Mouse (Mus musculus): ENCODE results near the gene Ano6.

The Ano6 gene

DNA sequence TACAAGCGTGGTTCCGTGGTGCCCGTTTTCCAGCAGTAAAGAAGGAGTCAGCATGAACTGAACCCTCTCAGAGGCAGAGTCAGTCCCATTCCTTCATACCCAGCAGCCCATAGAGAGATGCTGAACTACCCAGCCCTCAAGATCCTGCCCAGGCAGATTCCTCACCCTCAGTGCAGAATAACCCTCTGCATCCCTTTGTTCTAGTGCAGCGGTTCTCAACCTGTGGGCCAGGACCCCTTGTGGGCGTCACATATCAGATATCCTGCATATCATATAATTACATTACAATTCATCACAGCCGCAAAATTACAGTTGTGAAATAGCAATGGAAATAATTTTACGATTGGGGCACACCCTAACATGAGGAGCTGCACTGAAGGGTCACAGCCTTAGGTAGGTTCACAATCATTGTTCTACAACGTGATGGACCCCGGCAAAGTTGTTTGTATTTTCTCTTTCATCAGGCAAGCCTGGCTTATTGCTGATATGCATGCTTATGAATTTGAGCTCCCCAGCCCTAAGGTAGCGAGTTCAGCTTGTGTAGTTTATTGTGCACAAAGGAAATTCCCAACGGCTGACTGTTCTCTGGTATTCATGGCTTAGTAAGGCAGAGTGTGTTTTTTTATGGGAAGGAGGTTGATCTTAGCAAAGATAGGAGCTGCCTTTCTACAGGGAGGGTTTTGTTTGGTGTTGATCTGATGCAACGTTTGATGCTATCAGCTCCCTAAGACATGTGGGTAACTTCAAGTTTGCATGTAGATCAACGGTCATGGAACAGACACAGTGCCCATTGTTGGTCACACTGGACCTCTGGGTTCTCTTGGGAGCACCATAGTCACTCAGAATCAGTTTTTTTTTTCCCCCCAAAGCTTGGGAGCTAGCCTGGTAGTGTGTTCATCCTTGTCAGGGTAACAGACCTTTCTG lies 33.0 kb downstream of the Ano6 start:
- no peak for TF ChIP-seq GATA4 (IDR thresholded peaks at IDR 0.05; ENCODE audit: insufficient replicate concordance, low read length)

DNA sequence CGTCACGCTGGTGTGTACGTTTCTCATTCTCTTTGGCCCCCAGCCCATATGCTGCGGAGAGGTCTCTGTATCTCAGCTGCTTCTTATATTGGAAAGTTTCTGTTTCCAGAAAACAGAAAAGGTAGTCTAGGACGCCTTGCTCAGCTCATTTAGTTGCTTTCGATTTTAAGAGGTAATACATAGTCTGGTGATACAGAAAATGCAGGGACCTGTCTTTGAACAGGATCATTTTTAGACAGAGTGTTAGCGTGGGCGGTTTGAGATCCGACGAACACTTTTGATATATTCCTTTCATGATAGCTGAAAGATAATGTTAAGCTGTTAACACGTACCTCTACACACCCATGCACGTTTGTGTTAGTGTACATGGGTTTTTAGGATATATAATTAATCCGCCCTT lies 35.9 kb downstream of the Ano6 start:
- no peak for TF ChIP-seq GATA4 (IDR thresholded peaks at IDR 0.05; ENCODE audit: insufficient replicate concordance, low read length)

DNA sequence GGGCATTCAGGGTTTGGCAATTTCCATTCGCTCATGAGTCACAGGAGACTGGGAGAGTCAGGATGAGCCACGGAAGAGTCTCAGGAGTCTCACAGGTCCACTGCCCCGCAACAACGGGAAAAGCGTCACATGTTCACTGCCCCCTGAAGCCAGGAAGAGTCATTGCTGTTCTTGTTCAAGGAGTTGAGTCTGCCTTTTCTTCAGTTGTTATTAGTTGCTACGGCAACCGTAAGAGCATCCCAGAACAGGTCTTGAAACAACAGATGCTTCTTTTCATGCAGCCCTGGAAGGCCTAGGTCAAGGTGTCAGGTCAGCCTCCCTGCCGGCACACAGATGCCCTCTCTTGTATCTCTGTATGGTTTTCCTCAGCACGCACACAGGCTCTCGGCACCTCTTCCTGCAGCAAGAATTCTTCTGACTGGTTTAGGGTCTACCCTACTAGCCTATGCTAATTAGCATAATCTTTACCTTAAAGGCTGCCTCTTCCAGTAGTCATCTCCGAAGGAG lies 36.9 kb downstream of the Ano6 start:
- TF ChIP-seq GATA4 (IDR thresholded peaks at IDR 0.05; ENCODE audit: insufficient replicate concordance, low read length), result no peak

DNA sequence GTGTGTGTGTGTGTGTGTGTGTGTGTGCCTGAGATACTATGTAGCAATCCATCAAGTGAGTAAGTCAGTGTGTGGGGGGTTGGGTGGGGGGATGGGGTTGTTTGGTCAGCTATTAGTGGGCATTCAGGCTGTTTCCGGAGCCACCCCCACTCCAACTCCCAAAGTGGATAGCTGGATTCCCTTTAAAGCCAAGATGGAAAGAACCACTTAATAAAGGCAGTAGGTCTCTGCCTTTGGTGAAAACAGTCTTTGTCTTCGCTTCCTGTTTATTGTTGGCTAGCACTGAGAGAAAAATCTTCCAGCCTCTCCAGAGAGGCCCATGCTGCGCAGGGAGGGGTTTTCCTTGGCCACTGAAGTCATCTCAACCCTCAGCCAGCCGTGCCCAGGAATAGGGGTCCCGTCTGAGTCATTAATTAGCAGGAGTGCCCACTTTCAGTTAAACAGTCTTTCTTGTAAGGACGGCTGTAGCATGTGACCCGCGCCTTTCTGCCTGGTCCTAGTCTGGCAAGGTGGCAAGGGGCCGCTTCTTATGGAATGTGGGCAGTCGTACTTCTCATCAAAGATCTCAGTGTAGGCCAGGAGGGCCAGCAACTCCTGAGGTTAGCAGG lies 38.1 kb downstream of the Ano6 start:
- TF ChIP-seq GATA4 (IDR thresholded peaks at IDR 0.05; ENCODE audit: insufficient replicate concordance, low read length), result no peak

DNA sequence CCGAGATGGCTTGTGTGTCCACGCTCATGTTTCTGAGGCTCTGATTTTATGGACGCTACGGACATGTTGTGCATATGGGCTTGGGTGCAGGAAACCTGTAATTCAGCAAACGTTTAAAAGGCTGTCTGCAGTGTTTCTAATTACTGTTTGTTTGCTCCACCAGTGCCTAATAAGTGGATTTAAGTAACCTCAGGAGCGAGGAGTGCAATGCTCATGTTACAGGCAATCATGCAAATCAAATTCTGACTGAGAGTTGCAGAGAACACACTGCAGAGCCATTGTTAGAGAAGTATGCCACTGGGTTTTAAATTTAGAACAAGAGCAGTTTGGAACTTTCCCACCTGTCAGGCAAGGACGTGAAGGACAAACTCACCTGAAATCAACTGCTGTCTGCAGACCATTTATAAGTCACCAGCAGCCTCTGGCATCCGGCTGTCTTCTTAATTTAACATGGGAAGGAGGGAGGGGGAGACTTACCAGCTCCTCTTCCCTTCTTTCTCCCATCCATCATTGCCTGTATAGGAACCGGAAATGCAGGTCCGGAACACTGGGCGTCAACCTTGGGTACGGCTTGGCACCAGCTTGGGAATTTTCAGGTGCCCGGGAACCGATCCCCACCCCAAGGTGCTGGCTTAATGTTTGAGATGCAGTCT lies 39.0 kb downstream of the Ano6 start:
- TF ChIP-seq GATA4 (IDR thresholded peaks at IDR 0.05; ENCODE audit: insufficient replicate concordance, low read length), result no peak

DNA sequence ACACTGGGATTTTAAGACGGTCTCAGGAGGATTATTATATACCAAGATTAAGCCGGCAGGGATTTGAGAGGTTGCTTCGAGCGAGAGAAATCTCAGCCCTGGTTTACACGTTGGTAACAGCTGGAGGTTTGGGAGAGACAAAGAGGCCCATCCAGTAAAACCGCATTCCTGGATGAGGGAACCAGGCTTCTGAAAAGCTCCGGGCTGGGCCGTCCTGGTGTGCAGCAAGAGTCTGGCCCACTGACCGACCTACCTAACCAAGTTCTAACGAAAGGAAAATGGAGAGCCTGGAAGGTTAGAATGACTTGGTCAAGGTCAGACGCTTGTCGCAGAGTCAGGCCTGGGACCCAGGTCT lies 39.5 kb downstream of the Ano6 start:
- TF ChIP-seq GATA4 (IDR thresholded peaks at IDR 0.05; ENCODE audit: insufficient replicate concordance, low read length), result no peak

DNA sequence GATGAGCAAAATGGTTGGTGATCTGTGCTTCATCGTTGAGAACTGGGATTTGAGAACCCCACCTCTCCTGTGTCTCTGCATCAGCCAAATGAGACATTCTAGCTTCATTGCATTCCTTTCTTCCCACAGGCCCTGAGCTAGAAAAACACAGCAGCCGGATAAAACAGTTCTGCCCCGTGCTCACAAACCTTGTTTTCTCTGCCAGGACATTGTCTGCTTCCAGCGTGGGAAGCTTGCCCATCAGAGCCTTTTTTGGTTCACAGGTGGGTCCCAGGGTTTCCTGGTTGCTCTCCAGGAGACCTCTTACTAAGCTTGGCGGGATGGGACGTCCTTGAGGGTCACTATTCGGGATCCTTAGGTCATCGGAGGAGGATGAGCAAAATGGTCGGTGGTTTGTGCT lies 42.6 kb downstream of the Ano6 start:
- TF ChIP-seq GATA4 (IDR thresholded peaks at IDR 0.05; ENCODE audit: insufficient replicate concordance, low read length), result no peak

DNA sequence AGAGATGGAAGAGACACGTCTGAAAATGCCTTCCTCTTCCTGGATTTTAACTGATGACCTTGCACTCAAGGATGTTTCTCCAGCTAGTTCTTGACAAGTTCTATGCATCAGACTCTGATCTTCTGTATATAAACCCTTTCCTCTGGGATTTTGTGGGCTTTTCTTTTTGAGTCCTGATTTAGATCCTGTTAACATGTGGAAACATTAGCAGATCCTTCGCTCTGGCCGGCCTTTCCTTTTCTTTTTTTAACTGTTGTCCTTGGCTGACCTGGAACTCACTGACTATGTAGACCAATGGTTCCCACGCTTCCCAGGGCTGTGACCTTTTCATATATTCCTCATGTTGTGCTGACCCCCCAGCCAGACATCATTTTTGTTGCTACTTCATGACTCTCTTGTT lies 45.4 kb downstream of the Ano6 start:
- no peak for TF ChIP-seq GATA4 (IDR thresholded peaks at IDR 0.05; ENCODE audit: insufficient replicate concordance, low read length)

DNA sequence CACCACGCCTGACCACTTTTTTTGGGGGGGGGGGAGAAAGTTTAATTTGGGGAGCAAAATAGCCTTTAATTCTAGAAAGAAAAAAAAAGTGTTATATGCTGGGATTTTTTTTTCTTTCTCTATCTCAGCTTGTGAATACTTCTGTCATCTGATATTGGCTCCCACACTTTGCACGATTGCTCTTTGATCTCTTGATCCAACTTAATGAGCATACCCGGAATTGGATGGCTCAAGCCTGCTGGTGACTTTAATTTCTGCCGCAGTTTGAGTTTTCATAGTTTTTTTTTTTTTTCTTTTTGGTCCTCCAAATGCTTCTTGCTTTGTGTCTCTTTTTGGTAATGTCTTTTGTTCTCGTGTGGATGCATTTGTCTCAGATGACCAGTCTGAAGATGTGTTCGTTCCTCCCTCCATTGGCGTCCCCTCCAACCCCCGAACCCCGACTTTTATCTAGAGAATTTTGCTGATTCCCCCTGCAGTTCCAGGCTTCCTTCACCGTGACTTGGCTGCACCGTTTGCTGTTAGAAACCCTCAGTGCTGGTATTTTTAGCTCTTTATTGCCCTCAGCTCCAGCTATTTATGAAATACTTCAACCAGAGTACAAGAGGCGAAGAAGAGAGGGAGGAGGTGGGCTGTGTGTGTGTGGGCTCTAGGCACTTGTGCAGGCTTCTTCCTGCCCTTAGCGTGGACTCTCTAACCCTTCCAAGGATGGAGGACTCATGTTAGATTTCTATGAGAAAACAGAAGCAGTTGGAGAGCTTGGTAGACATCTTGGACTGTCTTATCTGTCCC lies 46.2 kb downstream of the Ano6 start:
- TF ChIP-seq GATA4 (IDR thresholded peaks at IDR 0.05; ENCODE audit: insufficient replicate concordance, low read length), result no peak

DNA sequence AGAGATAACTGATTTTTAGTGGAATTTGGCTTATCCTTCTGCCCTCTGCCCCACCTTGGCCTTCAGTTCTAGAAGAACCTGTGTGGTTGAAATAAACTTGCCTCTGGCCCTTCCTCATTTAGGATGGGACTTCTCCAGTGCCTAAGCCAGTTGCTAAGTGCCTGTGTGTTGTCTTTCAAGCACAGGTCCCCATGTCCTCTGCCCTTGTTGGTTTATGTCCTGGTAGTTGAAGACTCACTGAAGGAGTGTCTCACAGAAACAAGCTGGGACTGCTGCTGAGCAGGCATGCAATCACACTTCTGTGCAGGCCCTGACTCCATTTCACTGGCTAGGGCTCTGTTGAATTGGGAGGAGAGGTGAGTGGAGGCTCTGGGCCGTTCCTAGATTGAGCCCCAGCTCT lies 46.9 kb downstream of the Ano6 start:
- no peak for TF ChIP-seq GATA4 (IDR thresholded peaks at IDR 0.05; ENCODE audit: insufficient replicate concordance, low read length)

DNA sequence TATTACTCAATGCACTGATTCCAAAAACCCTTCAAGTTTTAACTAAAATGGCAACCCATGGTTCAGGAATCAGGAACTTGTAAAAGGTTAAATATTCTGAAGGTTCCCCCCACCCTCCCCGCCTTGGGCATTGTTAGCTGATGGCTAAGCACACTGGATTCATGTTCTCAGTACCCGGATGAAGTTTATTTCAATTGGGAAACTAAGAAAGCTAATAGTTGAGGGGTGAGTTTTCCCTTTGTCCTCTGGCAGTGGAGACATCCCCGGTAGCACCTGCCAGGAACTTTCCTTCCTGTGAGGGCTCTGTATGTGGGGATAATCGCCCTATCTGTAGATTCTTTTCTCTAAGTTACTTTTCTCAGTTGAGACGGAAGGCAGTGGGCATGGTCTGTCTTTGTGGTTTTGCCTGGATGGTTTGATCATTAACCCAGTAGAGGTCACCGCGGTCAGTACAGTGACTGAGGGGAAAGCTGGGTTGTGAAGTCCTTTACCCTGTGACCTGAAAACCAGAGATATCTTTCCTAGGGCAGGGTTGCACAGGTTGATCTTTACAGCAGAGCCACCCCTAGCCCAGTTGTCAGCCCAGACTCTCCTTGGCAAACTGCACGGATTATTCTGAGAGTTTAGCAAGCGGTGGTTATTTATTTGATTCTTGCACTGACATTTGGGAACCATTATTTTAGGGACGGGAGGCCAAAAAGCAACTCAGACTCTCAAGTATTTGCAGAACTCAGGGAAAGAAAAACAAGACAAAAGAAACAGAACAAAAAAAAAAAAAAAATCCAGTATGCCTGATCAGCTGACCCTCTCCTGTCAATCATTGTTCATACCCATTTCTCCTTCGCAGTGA lies 47.8 kb downstream of the Ano6 start:
- peak; percentile 59; the same call in 1 of the 2 replicates for TF ChIP-seq GATA4 (IDR thresholded peaks at IDR 0.05; ENCODE audit: insufficient replicate concordance, low read length)

DNA sequence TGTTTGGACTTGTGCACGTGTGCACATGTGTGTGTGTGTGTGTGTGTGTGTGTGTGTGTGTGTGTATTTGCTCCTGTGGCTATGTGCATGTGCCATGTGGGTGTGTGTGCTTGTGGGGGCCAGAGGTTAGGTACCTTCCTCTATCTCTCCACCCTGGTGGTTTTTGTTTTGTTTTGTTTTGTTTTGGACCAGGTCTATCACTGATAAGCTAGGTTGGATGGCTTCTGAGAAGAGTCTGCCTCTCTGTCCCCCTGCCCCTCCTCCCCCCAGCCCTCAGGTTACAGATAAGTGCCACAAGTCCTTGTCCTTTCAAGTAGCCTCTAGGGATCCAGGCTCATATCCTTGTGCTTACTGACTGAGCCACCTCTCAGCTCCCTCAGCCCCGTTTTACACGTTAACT lies 49.1 kb downstream of the Ano6 start:
- no peak for TF ChIP-seq GATA4 (IDR thresholded peaks at IDR 0.05; ENCODE audit: insufficient replicate concordance, low read length)

DNA sequence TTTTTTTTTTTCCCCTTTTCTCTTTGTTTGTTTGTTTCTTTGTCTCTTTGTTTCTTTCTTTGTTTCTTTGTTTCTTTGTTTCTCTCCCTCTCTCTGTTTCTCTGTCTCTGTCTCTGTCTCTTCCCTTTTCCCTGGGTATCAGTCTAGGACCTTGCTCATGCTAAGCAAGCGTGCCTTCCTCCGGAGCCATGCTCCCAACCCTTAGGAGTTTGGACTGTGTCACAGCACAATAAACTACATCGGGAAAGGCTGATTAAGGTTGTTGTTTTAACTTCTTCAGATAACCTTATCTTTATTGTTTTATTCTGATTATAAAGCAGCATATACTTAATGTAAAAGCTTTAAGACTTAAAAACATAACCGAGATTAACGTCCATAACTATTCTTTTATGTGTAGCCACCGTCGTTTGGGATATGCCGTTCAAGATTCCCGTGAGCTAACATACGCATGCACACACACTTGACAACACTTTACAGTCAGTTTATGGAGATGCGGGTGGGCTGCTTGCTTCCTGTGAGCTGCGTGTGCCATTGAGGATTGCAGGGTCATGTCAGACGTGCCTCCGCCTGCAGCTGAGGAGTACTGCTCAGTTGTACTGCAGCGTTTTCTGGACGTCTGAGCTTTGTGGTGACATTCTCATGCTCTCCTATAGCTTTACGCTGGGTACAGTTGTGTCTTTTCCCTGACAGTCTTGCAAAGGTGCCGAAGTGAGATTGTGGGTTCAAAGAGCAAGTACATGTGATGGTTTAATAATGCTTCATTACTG lies 52.7 kb downstream of the Ano6 start:
- no peak for TF ChIP-seq GATA4 (IDR thresholded peaks at IDR 0.05; ENCODE audit: insufficient replicate concordance, low read length)

DNA sequence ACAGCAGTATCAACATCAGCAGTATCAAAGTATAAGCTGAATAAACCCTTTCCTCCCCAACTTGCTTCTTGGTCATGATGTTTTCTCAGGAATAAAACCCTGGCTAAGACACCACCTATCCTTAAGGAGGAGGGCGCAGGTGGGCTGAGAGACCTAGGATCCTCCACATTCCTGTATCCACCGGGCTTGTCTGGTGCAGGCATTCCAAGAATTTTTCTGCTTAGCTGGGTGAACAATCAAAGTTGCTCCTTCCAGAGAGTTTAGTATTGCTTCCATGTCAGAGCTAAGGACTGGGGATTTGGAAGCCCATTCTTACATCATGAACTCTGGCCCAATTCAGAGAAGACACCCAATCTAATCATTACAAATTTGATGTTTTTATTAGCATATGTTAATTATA lies 53.8 kb downstream of the Ano6 start:
- TF ChIP-seq GATA4 (IDR thresholded peaks at IDR 0.05; ENCODE audit: insufficient replicate concordance, low read length), result no peak
